Mouse (Mus musculus) v-Abl transformed pro-B cells (cell line): Measurements from ENCODE around the gene Csnk2b.

ENCODE experiments used
- in situ Hi-C, 2 experiments: fragments of 400-800 bp; cut with MboI; formaldehyde crosslinking; loops; one replicate each; pipeline ENCODE4 v1.15.1; 2025; ENCODE audit not compliant: unreplicated experiment in 2 of 2

Csnk2b gene

DNA sequence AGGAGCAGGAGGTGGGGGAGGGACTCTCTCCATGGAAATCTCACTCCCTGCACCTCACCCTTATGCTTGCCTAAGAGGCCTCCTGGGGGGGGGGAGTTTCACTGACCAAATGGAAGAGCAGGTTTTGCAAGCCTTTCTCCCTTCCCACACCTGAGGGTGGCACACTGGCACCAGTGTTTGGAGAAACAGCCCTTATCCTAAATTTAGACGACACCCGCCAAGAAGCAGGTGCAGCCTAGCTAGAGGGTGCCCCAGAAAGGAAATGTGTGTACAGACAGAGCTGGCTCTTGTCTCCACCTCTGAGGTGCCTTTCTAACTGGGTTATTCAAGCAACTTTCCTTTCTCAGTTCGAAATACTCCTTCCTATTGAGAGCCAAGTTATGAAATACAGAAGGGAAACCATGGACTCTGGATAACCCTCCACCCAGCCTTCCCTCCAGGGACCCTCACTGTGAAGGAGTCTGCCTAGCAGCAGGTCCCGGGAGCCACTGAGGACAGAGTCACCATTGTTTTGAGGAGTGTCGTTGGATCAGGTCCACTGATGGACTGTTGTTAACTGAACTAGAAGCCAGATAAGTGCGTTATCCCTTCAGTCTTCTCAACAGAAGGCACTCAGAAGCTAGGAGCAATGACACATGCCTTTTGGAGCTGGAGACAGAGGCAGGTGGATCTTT lies 51.2 kb downstream of the Csnk2b start:
- in situ Hi-C loops, result no loop called here

DNA sequence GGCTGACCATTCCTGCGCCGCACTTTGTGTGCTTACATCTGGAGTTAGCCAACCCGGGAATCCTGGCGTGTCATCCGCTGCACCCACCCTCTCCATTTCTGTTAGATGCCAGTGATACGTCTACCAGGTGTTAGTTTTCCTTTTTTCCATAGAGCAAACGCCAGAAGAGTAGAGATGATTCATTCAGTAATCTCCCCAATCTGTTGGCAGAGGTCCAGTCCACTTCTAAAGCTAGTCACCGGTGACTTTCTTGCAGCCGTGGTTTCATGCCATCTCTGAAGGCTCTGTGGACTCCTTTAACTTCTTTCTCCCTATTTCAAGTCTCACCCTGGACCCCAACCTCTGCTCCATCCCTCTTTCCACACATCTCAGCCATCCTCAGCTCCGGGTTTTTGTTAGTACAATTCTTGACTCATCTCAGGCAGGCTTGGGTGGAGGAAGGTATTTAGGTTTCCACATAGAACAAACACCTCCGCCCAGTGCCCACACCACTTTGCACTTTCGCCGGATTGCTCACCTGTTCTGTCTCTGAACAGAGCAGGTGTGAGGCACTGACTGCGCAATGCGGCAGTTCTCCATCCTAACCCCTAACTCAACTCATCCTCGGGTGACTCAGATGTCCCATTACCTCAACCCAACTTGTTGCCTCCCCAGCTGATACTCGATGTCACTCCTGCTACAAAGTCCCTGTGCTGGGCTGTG lies 53.5 kb downstream of the Csnk2b start:
- in situ Hi-C loops, result loop anchor here in 1 of 2 experiments (5.0 kb wide), 1 partner anchor 44 kb away; no protein-coding TSS in a partner anchor
